Mouse (Mus musculus) midbrain, embryonic 15.5 days (tissue): ENCODE results near the gene Crtc1. TPM values are rescaled to one million over a fixed set of nuclear protein-coding genes. Genes with fewer than 3 reads are reported as not detected.

Source experiments
- ATAC-seq: fragments of 200-750 bp; cut with Nextera tagmentation; replicated peaks from 2 replicates; pipeline ENCODE4 v1.8.0; 2017; ENCODE audit warnings: moderate TSS enrichment
- H3K27ac ChIP-seq: fragments of 300-500 bp; sonication (generic); 2 replicates; pipeline ENCODE4 v1.5.1; 2015; ENCODE audit warnings: mild to moderate bottlenecking, inconsistent platforms
- H3K27me3 ChIP-seq: fragments of 300-500 bp; sonication (generic); replicated peaks from 2 replicates; pipeline ENCODE4 v1.6.1; 2015; ENCODE audit warnings: inconsistent platforms
- H3K36me3 ChIP-seq: fragments of 300-500 bp; sonication (generic); replicated peaks from 2 replicates; pipeline ENCODE4 v1.6.1; 2015; ENCODE audit warnings: inconsistent platforms
- H3K4me1 ChIP-seq: fragments of 300-500 bp; sonication (generic); 2 replicates; pipeline ENCODE4 v1.6.1; 2015; ENCODE audit warnings: inconsistent platforms
- H3K4me2 ChIP-seq: fragments of 300-500 bp; sonication (generic); 2 replicates; pipeline ENCODE4 v1.6.1; 2015; ENCODE audit warnings: inconsistent platforms, mild to moderate bottlenecking, moderate library complexity
- H3K4me3 ChIP-seq: fragments of 300-500 bp; sonication (generic); 2 replicates; pipeline ENCODE4 v1.5.1; 2015; ENCODE audit warnings: mild to moderate bottlenecking, inconsistent platforms
- H3K9ac ChIP-seq: fragments of 300-500 bp; sonication (generic); 2 replicates; pipeline ENCODE4 v1.6.1; 2015; ENCODE audit warnings: mild to moderate bottlenecking, inconsistent platforms
- H3K9me3 ChIP-seq: fragments of 300-500 bp; sonication (generic); 2 replicates; pipeline ENCODE4 v1.6.1; 2016; ENCODE audit warnings: inconsistent platforms
- WGBS: fragments of 180-500 bp; shearing (Covaris S2); methylation state at CpG from one replicate; pipeline ENCODE4 v1.1.7; 2015; ENCODE audit warnings: mixed read lengths; 5-methylcytosine and 5-hydroxymethylcytosine counted together
- polyA plus RNA-seq: library from polyadenylated mRNA; unstranded; fragments of >200 nt; fragmentation: Nextera tagmentation; extraction: Ambion mirVana; gene quantifications from 2 replicates; pipeline ENCODE4 v1.2.1, GENCODE M21; 2015

Gene Crtc1
- polyA plus RNA-seq, 1 experiment from 2014 or later = 58.7 TPM

DNA sequence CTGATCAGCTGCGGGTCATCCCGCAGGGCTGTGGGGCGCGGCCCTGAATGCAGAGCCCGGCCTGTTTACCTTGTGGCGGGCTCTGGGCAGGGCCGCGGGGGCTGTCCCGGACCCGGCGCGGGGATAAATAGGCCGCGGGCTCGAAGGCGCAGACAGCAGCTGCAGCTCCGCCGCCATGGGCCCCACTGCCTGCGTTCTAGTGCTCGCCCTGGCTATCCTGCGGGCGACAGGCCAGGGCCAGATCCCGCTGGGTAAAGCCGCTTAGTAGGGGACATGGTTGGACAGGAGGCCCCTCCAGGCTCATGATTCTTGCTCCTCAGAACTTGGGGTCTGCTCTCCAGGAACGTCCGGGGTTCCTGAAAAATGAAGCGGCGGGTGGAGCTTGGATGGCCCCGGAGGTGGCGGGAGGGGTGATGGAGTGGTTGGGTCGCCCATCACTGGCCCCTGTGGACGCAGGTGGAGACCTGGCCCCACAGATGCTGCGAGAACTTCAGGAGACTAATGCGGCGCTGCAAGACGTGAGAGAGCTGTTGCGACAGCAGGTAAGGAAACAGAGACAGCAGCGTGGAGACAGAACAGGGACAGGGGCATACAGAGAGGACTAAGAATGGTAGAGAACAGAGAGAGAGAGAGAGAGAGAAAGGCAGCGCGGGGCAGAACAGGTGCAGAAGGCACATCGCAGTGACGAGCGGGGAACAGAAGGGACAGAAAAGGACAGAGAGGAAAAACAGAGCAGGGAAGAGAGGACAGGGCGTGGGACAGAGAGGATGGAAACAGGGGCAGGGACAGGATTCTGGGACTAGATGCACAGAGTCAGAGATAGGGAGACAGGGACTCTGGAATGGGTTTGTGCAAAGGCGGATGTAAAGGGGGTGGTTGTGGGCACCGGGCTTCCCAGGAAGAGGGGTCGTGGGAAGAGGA lies 65.7 kb downstream of the Crtc1 start, which contains the start of gene Comp:
Gene Comp (plus strand): TSS at position 162 of the 921 bp plus-strand sequence.
- ATAC-seq = peak; percentile 7; the same call in 1 of the 2 replicates
- Histone ChIP-seq H3K9me3 (no peaks in the 10 kb centered on the region), H3K36me3 (no peaks in the 10 kb centered on the region), H3K4me2 (peak within 1 kb of the TSS; percentile 48), H3K4me1 (peaks cover 20% of the 10 kb centered on the region), H3K4me3 (peak within 1 kb of the TSS; percentile 30), H3K9ac (no peak within 1 kb of the TSS), H3K27me3 (peaks cover 72% of the 10 kb centered on the region), H3K27ac (no peak within 1 kb of the TSS)
- 2% methylated on average over 47 of the region's 47 CpGs for WGBS

GRCm38 (mm10) chr8:70371951-70372350 lies 67.4 kb downstream of the Crtc1 start:
- WGBS = 28% methylated on average over 6 of the region's 6 CpGs
- no peak overlapping the region for H3K27ac ChIP-seq
- H3K27me3 ChIP-seq = peaks cover 56% of the 10 kb centered on the region
- H3K4me2 ChIP-seq = no peak overlapping the region
- no peaks in the 10 kb centered on the region for H3K9me3 ChIP-seq
- no peaks in the 10 kb centered on the region for H3K36me3 ChIP-seq
- H3K9ac ChIP-seq = no peak overlapping the region
- peaks cover 20% of the 10 kb centered on the region for H3K4me1 ChIP-seq
- no peak overlapping the region for H3K4me3 ChIP-seq
- no peak for ATAC-seq

DNA sequence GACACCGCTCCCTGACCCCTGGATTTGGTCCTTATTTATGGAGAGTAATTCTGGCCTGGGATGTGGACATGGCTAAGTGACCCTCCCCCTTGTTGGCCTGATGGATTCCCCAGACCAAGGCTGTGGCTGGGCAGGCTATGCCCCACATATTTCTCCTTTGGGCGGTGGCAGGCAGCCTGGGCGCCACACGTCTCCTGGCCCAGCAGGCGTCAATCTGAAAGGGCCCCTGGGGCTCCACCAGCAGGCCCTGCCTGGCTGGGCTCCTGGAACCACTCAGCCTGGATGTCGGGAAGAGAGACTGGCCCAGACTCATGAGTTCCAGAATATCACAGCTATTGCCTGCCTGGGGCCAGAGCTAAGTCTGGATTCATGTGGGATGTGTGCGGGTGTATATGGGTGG lies 68.9 kb downstream of the Crtc1 start:
- Histone ChIP-seq H3K4me3 (no peak overlapping the region), H3K27me3 (peaks cover 41% of the 10 kb centered on the region), H3K27ac (no peak overlapping the region), H3K4me2 (no peak overlapping the region), H3K4me1 (peaks cover 16% of the 10 kb centered on the region), H3K9me3 (no peaks in the 10 kb centered on the region), H3K36me3 (no peaks in the 10 kb centered on the region), H3K9ac (no peak overlapping the region)
- WGBS = 73% methylated on average over 7 of the region's 7 CpGs
- no peak for ATAC-seq

DNA sequence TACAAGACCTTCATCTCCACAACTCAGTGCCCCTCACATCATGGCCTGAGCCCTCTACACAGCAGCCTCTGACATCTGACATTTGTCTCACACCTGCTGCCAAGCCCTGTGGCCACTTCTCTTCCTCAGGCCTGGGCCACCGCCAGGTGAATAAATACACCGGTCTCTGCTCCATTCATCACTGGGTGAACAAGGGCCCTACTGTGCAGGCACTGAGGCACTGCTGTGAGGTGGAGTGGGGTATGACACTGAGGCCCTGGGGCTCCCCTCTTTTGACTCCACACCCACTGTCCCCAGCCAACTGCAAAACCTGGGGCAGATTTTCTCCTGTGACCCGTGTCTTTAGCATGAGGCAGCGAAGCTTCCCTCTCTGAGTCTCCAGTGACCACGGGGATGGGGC lies 72.8 kb downstream of the Crtc1 start:
- no peaks in the 10 kb centered on the region for H3K9me3 ChIP-seq
- H3K4me3 ChIP-seq = no peak overlapping the region
- H3K4me2 ChIP-seq = no peak overlapping the region
- 69% methylated on average over 5 of the region's 5 CpGs for WGBS
- no peak for ATAC-seq
- H3K4me1 ChIP-seq = no peaks in the 10 kb centered on the region
- no peak overlapping the region for H3K9ac ChIP-seq
- H3K27ac ChIP-seq = no peak overlapping the region
- H3K27me3 ChIP-seq = peaks cover 2% of the 10 kb centered on the region
- H3K36me3 ChIP-seq = no peaks in the 10 kb centered on the region

DNA sequence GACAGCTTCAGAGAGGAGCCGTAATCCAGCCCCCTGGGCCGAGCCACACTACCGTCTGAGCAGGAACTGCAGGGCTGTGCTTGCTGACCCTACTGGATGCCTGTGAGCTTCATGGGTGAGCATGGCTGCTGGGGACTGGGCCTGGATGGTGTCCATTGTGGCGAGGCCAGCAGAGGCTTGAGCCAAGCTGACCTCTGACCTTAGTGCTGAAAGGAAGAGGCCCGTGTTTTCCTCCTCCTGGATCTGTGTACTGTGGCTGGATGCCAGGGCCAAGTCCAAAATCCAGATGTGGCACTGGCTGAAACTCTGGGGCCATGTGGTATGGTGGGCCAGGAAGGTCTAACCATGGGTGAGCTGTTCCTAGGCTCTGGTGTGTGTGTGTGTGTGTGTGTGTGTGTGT lies 75.3 kb downstream of the Crtc1 start:
- Histone ChIP-seq H3K27ac (no peak overlapping the region), H3K9me3 (no peaks in the 10 kb centered on the region), H3K27me3 (no peaks in the 10 kb centered on the region), H3K4me1 (no peaks in the 10 kb centered on the region), H3K36me3 (no peaks in the 10 kb centered on the region), H3K9ac (no peak overlapping the region), H3K4me3 (no peak overlapping the region), H3K4me2 (no peak overlapping the region)
- WGBS = 20% methylated on average over 5 of the region's 5 CpGs
- ATAC-seq = no peak

- 77% methylated on average over 10 of the region's 10 CpGs for WGBS
- Histone ChIP-seq H3K9ac (no peak overlapping the region), H3K27me3 (no peaks in the 10 kb centered on the region), H3K36me3 (no peaks in the 10 kb centered on the region), H3K4me1 (no peaks in the 10 kb centered on the region), H3K4me2 (no peak overlapping the region), H3K9me3 (no peaks in the 10 kb centered on the region), H3K27ac (no peak overlapping the region), H3K4me3 (no peak overlapping the region)
- no peak for ATAC-seq
Observed at GRCm38 (mm10) chr8:70361484-70362032, 77.8 kb downstream of the Crtc1 start.

DNA sequence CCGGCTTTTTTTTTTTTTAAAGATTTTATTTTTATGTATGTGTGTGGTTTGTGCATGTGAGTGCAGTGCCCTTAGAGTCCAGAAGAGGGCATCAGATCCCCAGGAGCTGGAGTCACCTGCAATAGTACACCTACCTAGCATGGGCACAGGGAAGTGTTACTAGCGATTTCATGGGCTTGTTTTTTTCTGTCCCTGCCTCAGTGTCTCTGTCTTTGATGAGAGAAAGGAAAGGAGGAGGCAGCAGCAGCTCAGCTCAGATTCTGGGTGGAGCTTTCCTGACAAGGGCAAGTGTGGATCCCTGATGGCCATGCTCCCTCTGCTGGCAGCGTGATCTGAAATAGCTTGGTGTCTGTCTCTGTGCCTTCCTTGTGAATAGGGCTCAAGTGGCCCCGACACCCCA lies 78.6 kb downstream of the Crtc1 start:
- Histone ChIP-seq H3K9ac (no peak overlapping the region), H3K36me3 (no peaks in the 10 kb centered on the region), H3K4me1 (no peaks in the 10 kb centered on the region), H3K4me3 (no peak overlapping the region), H3K27me3 (no peaks in the 10 kb centered on the region), H3K9me3 (no peaks in the 10 kb centered on the region), H3K4me2 (no peak overlapping the region), H3K27ac (no peak overlapping the region)
- 44% methylated on average over 4 of the region's 4 CpGs for WGBS
- ATAC-seq = no peak

DNA sequence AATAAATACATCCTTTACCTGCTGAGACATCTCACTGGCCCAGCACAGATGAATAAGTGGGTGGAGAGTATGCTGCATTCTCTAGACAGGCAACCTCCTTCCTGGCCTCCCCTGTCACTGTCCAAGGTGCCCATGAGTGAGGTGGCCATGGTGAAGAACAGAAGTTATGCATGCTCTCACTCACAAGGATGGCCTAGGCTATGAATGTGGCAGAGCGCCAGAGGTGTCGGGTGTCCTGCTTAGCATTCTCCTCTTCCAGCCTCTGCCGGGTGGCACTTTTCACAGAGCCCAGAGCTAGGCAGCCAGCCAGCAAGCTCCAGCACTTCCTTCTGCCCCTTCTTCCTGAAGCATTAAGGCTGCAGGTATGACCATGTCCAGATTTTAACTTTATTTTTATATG lies 80.0 kb downstream of the Crtc1 start:
- 40% methylated on average over 3 of the region's 3 CpGs for WGBS
- no peaks in the 10 kb centered on the region for H3K4me1 ChIP-seq

DNA sequence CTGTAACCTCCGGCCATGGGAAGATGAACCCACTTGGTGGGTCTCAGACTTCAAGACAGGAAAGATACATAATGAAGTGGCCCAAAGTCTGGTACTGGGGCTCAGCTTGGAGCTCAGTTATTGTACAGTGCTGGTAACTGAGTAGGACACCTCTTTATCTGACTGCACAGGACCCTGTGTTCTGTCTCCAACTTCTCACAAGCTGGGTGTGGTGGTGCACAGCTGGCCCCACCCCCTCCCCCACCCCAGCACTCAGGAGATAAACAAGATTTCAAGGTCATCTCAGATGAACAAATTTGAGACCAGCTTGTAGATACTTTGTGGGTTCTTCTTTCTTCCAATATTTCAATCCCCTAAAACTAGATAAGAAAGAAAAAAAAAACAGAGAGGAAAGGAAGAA lies 83.3 kb downstream of the Crtc1 start:
- 86% methylated on average over 1 of the region's 1 CpGs for WGBS

More for the DNA sequence above, 80.0 kb downstream of the Crtc1 start:
- H3K4me3 ChIP-seq = no peak overlapping the region
- no peaks in the 10 kb centered on the region for H3K36me3 ChIP-seq
- no peak overlapping the region for H3K4me2 ChIP-seq
- no peaks in the 10 kb centered on the region for H3K9me3 ChIP-seq
- no peak overlapping the region for H3K9ac ChIP-seq
- H3K27me3 ChIP-seq = no peaks in the 10 kb centered on the region
- H3K27ac ChIP-seq = no peak overlapping the region
- no peak for ATAC-seq

DNA sequence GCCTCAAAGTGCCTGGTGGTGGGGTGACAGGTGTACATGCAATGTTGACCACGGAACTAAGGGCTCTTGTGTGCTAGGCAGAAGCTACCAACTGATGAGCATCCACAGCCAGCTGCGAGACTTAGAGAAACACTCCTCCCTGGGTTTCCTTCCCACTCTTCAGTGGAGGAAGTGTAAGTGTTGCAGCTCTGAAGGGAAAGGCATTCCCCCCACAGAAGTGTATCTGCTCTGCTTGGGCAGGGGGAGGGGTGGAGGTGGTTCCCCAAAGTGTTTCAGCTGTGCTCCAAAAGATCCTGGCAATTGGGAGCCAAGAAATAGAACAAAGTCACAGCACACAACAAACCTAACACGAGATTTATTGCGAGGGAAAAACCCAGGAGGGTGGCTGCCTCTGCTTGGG lies 85.4 kb downstream of the Crtc1 start:
- H3K27ac ChIP-seq = peak overlapping the region; percentile 85
- H3K9ac ChIP-seq = peak overlapping the region; percentile 55; the same call in 1 of the 2 replicates
- H3K4me1 ChIP-seq = peaks cover 43% of the 10 kb centered on the region
- ATAC-seq = no peak
- H3K9me3 ChIP-seq = no peaks in the 10 kb centered on the region
- 62% methylated on average over 4 of the region's 4 CpGs for WGBS
- peak overlapping the region; percentile 97 for H3K4me2 ChIP-seq
- H3K36me3 ChIP-seq = no peaks in the 10 kb centered on the region
- no peaks in the 10 kb centered on the region for H3K27me3 ChIP-seq
- H3K4me3 ChIP-seq = peak overlapping the region; percentile 96

More for the DNA sequence above, 83.3 kb downstream of the Crtc1 start:
- H3K4me2 ChIP-seq = no peak overlapping the region
- H3K36me3 ChIP-seq = no peaks in the 10 kb centered on the region
- ATAC-seq = no peak
- no peak overlapping the region for H3K4me3 ChIP-seq
- H3K4me1 ChIP-seq = peaks cover 22% of the 10 kb centered on the region
- no peak overlapping the region for H3K27ac ChIP-seq
- no peaks in the 10 kb centered on the region for H3K27me3 ChIP-seq
- no peaks in the 10 kb centered on the region for H3K9me3 ChIP-seq
- no peak overlapping the region for H3K9ac ChIP-seq

GRCm38 (mm10) chr8:70353194-70353817 lies 86.1 kb downstream of the Crtc1 start, which contains the start of gene Upf1:
Gene Upf1 (minus strand): TSS chr8:70353278.
- Histone ChIP-seq H3K4me3 (peak within 1 kb of the TSS; percentile 96), H3K4me1 (peaks cover 47% of the 10 kb centered on the region), H3K4me2 (peak within 1 kb of the TSS; percentile 97), H3K27ac (peak within 1 kb of the TSS; percentile 89), H3K36me3 (no peaks in the 10 kb centered on the region), H3K9me3 (no peaks in the 10 kb centered on the region), H3K27me3 (no peaks in the 10 kb centered on the region), H3K9ac (peak within 1 kb of the TSS; percentile 91)
- peak; percentile 89 for ATAC-seq
- WGBS = under 1% methylated on average over 66 of the region's 69 CpGs

DNA sequence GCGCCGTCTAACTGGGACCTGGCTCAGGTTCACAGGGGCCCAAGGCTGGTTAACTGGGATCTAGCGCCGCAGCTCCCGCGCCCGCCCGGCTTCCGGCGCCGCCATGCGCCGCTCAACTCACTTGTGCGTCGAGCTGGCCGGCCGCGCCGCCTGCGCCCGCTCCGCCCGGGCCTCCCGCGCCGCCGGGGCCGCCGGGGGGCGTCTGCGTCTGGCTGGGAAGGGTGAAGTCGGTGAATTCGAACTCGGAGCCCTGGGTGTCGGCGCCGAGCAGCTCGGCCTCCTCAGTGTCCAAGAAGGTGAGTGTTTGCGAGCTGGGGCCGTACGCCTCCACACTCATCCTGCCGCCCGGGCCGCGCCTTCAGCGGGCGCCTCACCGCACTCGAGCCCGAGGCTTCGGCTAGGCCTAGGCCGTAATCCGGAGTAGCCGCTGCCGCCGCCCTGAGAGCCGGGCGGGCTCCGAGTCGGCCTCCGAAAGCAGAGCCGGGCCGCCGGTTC lies 86.7 kb downstream of the Crtc1 start:
- under 1% methylated on average over 63 of the region's 64 CpGs for WGBS
- H3K36me3 ChIP-seq = no peaks in the 10 kb centered on the region
- H3K9ac ChIP-seq = peak overlapping the region; percentile 91
- no peaks in the 10 kb centered on the region for H3K9me3 ChIP-seq
- H3K27ac ChIP-seq = peak overlapping the region; percentile 89
- ATAC-seq = peak; percentile 65
- peaks cover 51% of the 10 kb centered on the region for H3K4me1 ChIP-seq
- H3K27me3 ChIP-seq = no peaks in the 10 kb centered on the region
- peak overlapping the region; percentile 96 for H3K4me3 ChIP-seq
- H3K4me2 ChIP-seq = peak overlapping the region; percentile 97
